Mouse (Mus musculus): ENCODE measurements around the gene Impg1.

DNA sequence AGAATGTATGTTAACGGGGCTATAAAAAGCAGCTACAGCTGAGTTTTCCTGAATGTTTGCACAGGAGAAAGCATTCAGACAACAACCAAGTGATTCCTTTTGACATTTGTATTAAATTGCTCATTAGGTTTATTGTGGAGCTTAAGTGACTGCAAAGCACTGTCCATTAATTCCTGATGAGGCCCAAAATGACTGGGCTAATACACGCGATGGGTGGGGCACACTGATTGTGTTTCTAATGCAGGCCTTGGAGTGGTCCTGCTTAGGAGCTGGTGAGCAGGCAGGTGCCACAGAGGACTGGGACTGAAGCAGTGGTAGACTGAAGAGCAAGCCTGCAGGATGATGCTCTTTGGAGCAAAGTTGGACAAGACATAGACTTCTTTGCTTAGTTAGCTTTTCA lies 73.9 kb downstream of the Impg1 start:
- TF ChIP-seq CTCF (conservative IDR thresholded peaks at IDR 0.05; ENCODE audit: insufficient read depth, insufficient read length, low read depth, low read length) (no peak), POLR2A (IDR thresholded peaks at IDR 0.05; ENCODE audit: low read depth, low read length) (no peak)
